Mouse (Mus musculus) bone marrow, adult 2 months (tissue): ENCODE measurements at regions not wholly inside any gene's neighbourhood (a gene's known extent, or its start where the extent isn't known, plus 50 kb on each side); places are given as distances from the start of the nearest gene placed in this dataset.

Experiments
- H3K27ac ChIP-seq: fragments of 200-500 bp; 2 replicates; pipeline ENCODE4 v1.5.1; 2012; ENCODE audit warnings: low read depth, mild to moderate bottlenecking, control low read depth, inconsistent platforms, low read length; ENCODE audit not compliant: control insufficient read depth, poor library complexity, insufficient read depth
- H3K4me1 ChIP-seq: fragments of 200-500 bp; 2 replicates; pipeline ENCODE4 v1.6.1; 2011; ENCODE audit warnings: low read length; ENCODE audit not compliant: control insufficient read depth, insufficient read depth
- H3K4me3 ChIP-seq: fragments of 200-500 bp; replicated peaks from 2 replicates; pipeline ENCODE3; 2011; ENCODE audit warnings: mild to moderate bottlenecking, low read depth, low read length, control low read depth; ENCODE audit not compliant: control insufficient read depth
- CTCF ChIP-seq: fragments of 200-500 bp; IDR thresholded peaks from 2 replicates; pipeline ENCODE4 v1.5.1; 2011; ENCODE audit warnings: low read length, control low read depth; ENCODE audit not compliant: control insufficient read depth, insufficient read depth
- POLR2A ChIP-seq: fragments of 200-500 bp; IDR thresholded peaks from 2 replicates; pipeline ENCODE4 v1.6.1; 2011; ENCODE audit warnings: low read depth, mild to moderate bottlenecking, control low read depth, low read length, borderline replicate concordance; ENCODE audit not compliant: control insufficient read depth
- WGBS: fragments of 180-500 bp; shearing (Covaris S2); methylation state at CpG from one replicate; pipeline ENCODE4 v1.1.7; 2018; 5-methylcytosine and 5-hydroxymethylcytosine counted together

DNA sequence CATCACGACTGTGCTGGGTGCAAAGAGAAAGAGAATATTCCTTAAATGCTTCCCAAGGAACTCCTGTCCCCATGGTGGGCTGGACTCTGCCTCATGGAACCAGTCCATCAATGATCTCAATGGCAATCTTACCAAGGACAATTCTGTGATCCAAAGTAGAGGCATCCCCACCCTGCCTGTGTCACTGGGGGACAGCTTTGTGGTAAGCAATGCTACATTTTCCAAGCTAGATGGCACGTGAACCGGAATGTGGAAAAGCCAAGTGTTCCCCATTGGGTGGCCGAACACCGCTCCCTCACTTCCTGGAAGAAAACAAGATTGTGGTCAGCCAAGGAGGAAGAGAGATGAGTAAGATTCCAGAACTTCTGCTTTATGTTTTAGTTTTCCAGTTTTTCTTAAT lies 164.7 kb upstream of the Tmtc1 start:
- TF ChIP-seq POLR2A (no peak), CTCF (no peak)
- no peaks in the 10 kb centered on the region; the same call in 1 of the 2 replicates for H3K4me1 ChIP-seq

DNA sequence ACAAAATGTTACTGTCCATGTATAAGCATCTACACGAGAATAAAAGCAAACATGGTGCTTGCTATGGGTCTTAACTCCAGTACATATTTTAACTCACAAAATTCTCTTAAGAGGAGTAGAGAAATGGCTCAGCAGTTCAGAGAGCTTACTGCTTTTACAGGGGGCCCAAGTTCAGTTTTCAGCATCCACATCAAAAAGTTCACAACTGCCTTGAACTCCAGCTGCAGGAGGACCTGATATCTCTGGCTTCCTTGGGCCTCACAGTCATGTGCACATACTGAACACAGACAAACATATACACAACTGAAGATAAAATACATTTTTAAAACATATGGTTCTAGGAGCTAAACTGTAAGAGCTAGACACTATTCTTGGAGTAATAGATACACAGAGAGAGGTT lies 161.0 kb upstream of the Tmtc1 start:
- WGBS, result 74% methylated on average over 1 of the region's 1 CpGs
- H3K27ac ChIP-seq, result no peak overlapping the region
- no peak overlapping the region for H3K4me3 ChIP-seq
- TF ChIP-seq CTCF, result no peak
- TF ChIP-seq POLR2A, result no peak
- no peaks in the 10 kb centered on the region; the same call in 1 of the 2 replicates for H3K4me1 ChIP-seq

More for the DNA sequence above, 164.7 kb upstream of the Tmtc1 start:
- Histone ChIP-seq H3K4me3 (no peak overlapping the region), H3K27ac (no peak overlapping the region)
- 83% methylated on average over 5 of the region's 5 CpGs for WGBS

DNA sequence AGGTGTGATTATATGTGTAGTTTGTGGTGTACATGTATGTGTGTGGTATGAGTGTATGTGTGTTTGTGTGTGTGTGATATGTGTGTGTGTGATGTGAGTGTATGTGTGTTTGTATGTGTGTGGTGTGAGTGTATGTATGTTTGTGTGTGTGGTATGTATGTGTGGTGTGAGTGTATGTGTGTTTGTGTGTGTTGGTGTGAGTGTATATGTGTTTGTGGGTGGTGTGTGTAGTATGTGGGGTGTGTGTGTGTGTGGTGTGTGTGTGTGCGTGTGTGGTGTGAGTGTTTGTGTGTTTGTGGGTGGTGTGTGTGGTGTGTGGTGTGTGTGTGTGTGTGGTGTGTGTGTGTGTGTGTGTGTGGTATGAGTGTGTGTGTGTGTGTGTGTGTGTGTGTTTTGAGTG lies 160.6 kb upstream of the Tmtc1 start:
- 0% methylated on average over 1 of the region's 1 CpGs for WGBS
- H3K27ac ChIP-seq, result no peak overlapping the region
- no peak for TF ChIP-seq POLR2A
- no peak for TF ChIP-seq CTCF
- H3K4me3 ChIP-seq, result no peak overlapping the region
- H3K4me1 ChIP-seq, result no peaks in the 10 kb centered on the region; the same call in 1 of the 2 replicates

DNA sequence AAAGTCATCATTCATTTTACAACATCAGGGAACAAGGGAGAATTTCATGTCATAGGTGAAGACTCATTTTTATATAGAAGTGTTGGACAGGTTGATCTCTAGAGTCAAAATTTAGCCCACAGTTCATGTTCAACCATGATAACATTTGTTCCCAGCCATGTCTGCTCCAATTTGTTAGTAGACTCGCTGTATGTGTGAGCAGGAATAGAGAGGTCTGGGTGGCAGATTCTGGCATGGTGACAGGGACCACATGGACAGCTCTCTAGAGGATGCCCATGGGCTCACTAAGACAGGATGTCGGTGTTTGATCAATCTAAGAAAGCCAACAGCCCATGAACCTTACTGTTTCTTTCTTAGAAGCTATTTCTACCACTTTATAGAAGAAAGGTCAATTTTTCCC lies 159.7 kb upstream of the Tmtc1 start:
- 55% methylated on average over 2 of the region's 2 CpGs for WGBS
- Histone ChIP-seq H3K4me1 (no peaks in the 10 kb centered on the region; the same call in 1 of the 2 replicates), H3K4me3 (no peak overlapping the region), H3K27ac (no peak overlapping the region)
- no peak for TF ChIP-seq CTCF
- TF ChIP-seq POLR2A, result no peak

DNA sequence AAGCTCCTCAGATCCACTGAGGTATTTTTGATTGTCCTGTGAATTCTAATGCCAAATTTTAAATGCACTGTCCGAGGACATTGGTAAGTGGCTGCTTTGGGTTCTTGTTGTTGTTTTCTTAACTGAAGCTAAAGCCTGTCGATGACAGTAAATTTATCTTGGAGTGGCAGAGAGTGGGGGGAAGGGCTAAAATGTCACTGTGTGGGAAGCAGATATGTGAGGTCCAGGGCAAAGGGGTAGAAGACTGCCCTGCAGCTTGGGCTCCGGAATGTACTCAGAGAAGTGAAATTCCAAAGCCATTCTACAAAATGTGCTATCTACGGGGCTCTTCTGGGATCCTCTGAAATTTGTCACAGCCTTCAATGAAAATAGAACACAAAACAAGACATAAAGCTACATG lies 159.3 kb upstream of the Tmtc1 start:
- no peak for TF ChIP-seq CTCF
- TF ChIP-seq POLR2A, result no peak
- Histone ChIP-seq H3K4me3 (no peak overlapping the region), H3K27ac (no peak overlapping the region), H3K4me1 (no peaks in the 10 kb centered on the region; the same call in 1 of the 2 replicates)
- WGBS, result 65% methylated on average over 4 of the region's 4 CpGs

DNA sequence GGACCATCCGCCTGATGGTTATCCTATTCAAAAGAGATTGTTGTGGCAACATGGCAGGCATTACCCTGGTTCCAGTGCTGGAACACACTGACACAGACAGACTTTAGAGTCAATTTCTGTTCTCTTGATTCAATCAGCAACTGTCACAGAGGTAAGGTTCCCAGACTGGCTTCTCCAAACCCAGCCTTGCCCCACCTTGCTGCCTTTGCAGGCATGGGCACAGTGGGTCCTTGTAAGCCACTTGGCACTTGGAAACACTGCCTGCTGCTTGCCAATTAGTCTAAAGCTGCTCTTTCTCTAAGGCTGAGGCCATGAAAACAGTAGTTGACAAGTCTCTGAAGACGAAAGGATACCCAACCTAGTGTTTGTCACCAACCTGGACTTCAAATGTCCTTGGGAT lies 158.7 kb upstream of the Tmtc1 start:
- Histone ChIP-seq H3K4me1 (no peaks in the 10 kb centered on the region; the same call in 1 of the 2 replicates), H3K27ac (no peak overlapping the region), H3K4me3 (no peak overlapping the region)
- 79% methylated on average over 2 of the region's 2 CpGs for WGBS
- TF ChIP-seq POLR2A, result no peak
- TF ChIP-seq CTCF, result no peak

DNA sequence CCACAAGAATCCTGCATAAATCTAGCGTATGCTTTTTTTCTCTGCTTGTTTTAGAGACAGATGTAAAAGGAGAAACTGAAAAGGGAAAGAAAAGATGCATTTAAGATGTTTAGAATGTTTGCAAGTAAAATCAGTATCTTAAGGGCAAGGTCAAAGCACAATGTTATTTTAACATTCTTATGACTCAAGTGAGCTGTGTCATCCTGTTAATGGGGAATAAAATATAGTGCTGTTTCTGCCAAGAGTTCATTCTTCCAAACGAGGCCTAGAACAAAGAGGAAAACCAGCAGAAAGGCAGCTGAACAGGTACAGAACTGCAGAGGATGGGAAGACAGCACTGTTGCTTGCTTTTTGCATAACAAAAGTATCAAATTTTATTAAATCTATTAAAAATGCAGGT lies 156.7 kb upstream of the Tmtc1 start:
- TF ChIP-seq CTCF, result no peak
- no peak for TF ChIP-seq POLR2A
- H3K4me1 ChIP-seq, result no peaks in the 10 kb centered on the region; the same call in 1 of the 2 replicates
- no peak overlapping the region for H3K27ac ChIP-seq

DNA sequence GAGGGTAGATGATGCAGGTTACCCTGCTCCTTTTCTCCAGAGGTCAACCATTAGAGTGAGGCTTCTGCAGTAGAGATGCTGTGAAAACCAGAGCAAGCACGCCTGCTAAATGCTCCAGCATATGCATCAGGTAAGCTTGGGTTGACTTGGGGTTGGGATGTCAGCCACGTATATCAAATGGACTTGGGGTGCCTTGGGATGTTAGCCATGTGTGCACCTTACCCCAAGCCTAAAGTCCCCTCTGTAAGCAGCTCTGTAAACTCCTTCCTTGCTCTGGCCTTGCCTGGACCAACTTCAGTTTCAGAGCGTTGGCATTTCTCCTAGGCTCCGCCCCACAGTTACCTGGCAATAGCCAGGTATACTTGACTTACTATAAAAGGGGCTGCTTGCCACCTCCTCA lies 155.3 kb upstream of the Tmtc1 start:
- TF ChIP-seq POLR2A (no peak), CTCF (no peak)
- Histone ChIP-seq H3K27ac (no peak overlapping the region), H3K4me3 (no peak overlapping the region), H3K4me1 (no peaks in the 10 kb centered on the region; the same call in 1 of the 2 replicates)
- WGBS, result 83% methylated on average over 4 of the region's 4 CpGs

More for the DNA sequence above, 156.7 kb upstream of the Tmtc1 start:
- WGBS, result 76% methylated on average over 2 of the region's 2 CpGs
- no peak overlapping the region for H3K4me3 ChIP-seq
